ENCODE assay signal across 24 mouse cellular contexts in genomic region chr8:96647743-96648142, GRCm38 (mm10).
"Had no signal": no experiment of that assay in that cellular context is flagged by ENCODE, and none has a peak within 500 bp of the region (broad histone marks: within the 10 kb centered on the region; RNA-seq: fewer than 3 reads in every experiment).

No protein-coding gene starts in this region.

- H3K27ac ChIP-seq: layer of hippocampus, adult 2 months; limb, embryonic 10.5 days; limb, embryonic 13.5 days; liver, embryonic 12.5 days; liver, embryonic 15.5 days; lung, embryonic 15.5 days; midbrain, embryonic 10.5 days; midbrain, embryonic 13.5 days; neural tube, embryonic 13.5 days; stomach, embryonic 15.5 days had no signal

- ATAC-seq: liver, embryonic 12.5 days; midbrain, embryonic 13.5 days; midbrain, embryonic 16.5 days had no signal

- DNase-seq: kidney, adult 11 months; kidney, postnatal 14 days; layer of hippocampus, adult 9-11 months; liver; lung, adult 18-20 months; lung, postnatal 10 days; lung, postnatal 36 days; retina, postnatal 1 day; right cerebral cortex, postnatal 25 days; spleen, adult 18-20 months; thymus, postnatal 36 days had no signal

- H3K9ac ChIP-seq: limb, embryonic 13.5 days; liver, embryonic 12.5 days; liver, embryonic 15.5 days; lung, embryonic 15.5 days; midbrain, embryonic 13.5 days; neural tube, embryonic 13.5 days; stomach, embryonic 15.5 days had no signal

- H3K36me3 ChIP-seq: limb, embryonic 10.5 days; limb, embryonic 13.5 days; liver, embryonic 12.5 days; liver, embryonic 15.5 days; lung, embryonic 15.5 days; midbrain, embryonic 10.5 days; midbrain, embryonic 13.5 days; neural tube, embryonic 13.5 days; stomach, embryonic 15.5 days had no signal

- H3K4me3 ChIP-seq: layer of hippocampus, adult 2 months; limb, embryonic 10.5 days; limb, embryonic 13.5 days; liver, embryonic 12.5 days; liver, embryonic 15.5 days; lung, embryonic 15.5 days; megakaryocyte, embryonic 14.5 days; midbrain, embryonic 10.5 days; midbrain, embryonic 13.5 days; myocyte; neural tube, embryonic 13.5 days; stomach, embryonic 15.5 days had no signal

- H3K9me3 ChIP-seq: limb, embryonic 10.5 days; limb, embryonic 13.5 days; liver, embryonic 12.5 days; liver, embryonic 15.5 days; lung, embryonic 15.5 days; midbrain, embryonic 10.5 days; midbrain, embryonic 13.5 days; neural tube, embryonic 13.5 days; stomach, embryonic 15.5 days had no signal

- H3K4me2 ChIP-seq: limb, embryonic 13.5 days; liver, embryonic 12.5 days; liver, embryonic 15.5 days; lung, embryonic 15.5 days; midbrain, embryonic 13.5 days; neural tube, embryonic 13.5 days; stomach, embryonic 15.5 days had no signal

- H3K4me1 ChIP-seq: limb, embryonic 10.5 days; limb, embryonic 13.5 days; liver, embryonic 12.5 days; liver, embryonic 15.5 days; lung, embryonic 15.5 days; megakaryocyte, embryonic 14.5 days; midbrain, embryonic 10.5 days; midbrain, embryonic 13.5 days; neural tube, embryonic 13.5 days; stomach, embryonic 15.5 days had no signal

- H3K27me3 ChIP-seq: limb, embryonic 13.5 days; liver, embryonic 12.5 days; liver, embryonic 15.5 days; lung, embryonic 15.5 days; megakaryocyte, embryonic 14.5 days; midbrain, embryonic 13.5 days; neural tube, embryonic 13.5 days; stomach, embryonic 15.5 days had no signal
